Mouse (Mus musculus) ovary, postnatal 14 days (tissue): ENCODE measurements around the gene Nckap5.

ENCODE experiments used
- DNase-seq: peaks from one replicate; pipeline ENCODE4 v3.0.0; 2022; ENCODE audit warnings: low spot score

The Nckap5 gene

GRCm38 (mm10) chr1:126011661-126012091 lies 818.9 kb downstream of the Nckap5 start:
- no peak for DNase-seq

DNA sequence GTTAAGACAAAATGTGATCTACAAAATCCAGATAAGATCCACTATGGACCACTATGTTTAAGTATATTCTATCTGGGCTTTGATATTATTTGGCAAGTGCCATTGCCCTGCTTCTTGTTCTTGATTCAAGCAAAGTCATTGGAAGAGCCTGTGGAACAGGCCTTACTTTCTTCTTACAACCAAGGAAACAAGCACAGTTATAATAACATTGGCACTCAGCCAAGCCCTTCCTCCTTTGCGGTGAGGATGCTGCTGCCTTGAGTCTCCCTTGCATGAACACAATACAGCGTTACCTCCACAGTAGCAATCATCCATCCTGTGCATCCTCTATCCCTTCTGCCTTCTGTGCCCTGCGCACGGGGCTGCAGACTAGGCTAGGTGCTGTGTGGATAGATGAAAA lies 823.0 kb downstream of the Nckap5 start:
- DNase-seq: no peak

DNA sequence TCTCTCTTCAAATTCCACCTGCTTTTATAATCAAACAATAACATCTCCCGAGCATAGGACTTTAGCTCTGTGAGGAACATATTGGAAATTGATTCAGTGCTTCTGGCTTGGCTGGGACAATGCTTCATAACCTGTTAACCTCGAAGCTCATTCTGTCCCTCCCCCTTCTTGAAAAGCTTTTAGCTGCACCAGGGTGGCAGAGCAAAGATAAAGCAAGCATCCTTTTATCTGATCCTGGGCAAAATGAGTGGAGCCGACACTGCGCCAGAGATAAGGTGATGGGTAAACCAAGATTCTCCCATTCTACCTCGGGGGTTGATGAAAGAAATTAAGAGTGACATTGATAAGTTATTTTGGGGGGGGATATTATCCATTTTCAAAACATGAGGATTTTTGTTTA lies 824.9 kb downstream of the Nckap5 start:
- DNase-seq: no peak

- DNase-seq: no peak
Measured at GRCm38 (mm10) chr1:125996540-125996939, 834.1 kb downstream of the Nckap5 start.

- no peak for DNase-seq
Measured at GRCm38 (mm10) chr1:125987803-125988202, 842.8 kb downstream of the Nckap5 start.

- no peak for DNase-seq
Measured at GRCm38 (mm10) chr1:125984570-125984969, 846.0 kb downstream of the Nckap5 start.

DNA sequence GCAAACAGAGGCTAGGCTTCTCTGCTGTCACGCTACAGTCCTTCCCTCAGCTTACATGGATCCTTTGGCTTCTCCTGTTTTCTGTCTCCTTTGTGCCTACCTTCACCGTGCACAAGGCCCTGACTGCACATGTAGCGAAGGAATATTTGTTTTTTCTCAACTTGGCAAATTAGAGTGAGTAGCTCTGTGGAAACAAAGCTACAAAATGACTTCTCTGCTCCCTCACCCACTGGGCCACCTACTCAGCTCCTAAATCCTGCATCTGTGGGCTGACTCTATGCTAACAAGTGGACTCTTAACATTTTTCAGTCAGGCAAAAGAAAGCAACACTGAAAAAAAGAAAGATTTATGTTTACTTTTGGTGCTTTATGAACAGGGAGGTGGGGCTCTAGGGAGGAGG lies 856.0 kb downstream of the Nckap5 start:
- DNase-seq: no peak

- no peak for DNase-seq
Measured at GRCm38 (mm10) chr1:125971933-125972332, 858.7 kb downstream of the Nckap5 start.

DNA sequence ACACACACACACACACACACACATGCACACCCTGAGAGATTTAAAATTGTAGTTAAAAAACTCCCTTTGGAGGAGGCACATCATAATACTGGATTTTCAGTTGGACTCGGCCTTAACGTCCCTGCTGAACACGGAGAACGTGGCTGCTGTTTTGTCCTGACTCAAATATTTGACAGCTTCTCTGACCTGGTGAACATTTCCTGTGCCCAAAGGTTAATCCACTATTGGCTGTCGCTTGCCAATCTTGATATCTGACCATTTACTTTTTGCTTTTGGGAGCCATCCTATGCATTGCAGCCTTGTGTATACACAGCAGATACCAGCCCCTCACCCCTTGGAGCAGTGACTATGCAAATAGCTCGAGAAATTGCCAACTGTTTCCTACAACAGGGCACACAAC lies 862.9 kb downstream of the Nckap5 start:
- DNase-seq: no peak

- no peak for DNase-seq
Measured at GRCm38 (mm10) chr1:125951026-125951425, 879.6 kb downstream of the Nckap5 start.

- DNase-seq: no peak
Measured at GRCm38 (mm10) chr1:125949076-125949475, 881.5 kb downstream of the Nckap5 start.

GRCm38 (mm10) chr1:125945136-125945535 lies 885.5 kb downstream of the Nckap5 start:
- no peak for DNase-seq

DNA sequence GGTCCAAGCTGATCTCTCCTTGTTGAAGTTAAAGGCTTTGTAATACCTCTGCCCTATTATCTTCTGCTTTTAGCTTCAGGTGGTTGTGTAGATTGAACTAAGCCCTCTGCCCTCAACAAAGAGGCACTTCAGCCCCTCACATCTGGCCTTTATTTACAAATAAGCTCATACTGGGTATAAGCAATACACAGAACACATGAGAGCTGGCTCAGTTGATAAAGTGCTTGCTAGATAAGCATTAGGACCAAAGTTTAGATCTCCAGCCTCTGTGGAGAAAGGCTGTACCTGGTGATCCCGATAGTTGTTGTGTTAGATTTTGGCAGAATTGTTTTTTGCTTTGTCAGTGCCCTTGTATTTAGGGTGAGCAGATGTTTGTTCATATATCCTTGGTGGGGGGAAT lies 887.3 kb downstream of the Nckap5 start:
- no peak for DNase-seq

DNA sequence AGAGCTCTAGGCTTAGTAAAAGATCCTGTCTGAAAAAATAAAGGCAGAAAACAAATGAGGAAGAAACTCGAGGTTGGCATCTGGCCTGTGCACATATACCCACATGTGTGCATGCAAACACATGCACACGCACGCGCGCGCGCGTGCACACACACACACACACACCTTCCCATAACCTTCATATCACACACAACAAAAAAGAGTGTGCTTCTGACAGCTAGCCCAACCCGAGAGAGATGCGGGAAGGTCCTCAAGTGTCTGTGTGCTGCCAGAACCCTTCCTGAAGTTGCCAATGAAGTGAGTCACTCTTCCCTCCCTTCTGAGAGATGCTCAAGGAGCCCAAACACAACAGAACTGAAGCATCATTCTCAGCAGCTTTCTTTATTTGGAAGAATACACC lies 905.1 kb downstream of the Nckap5 start:
- DNase-seq: no peak

- DNase-seq: no peak
Measured at GRCm38 (mm10) chr1:125923062-125923461, 907.5 kb downstream of the Nckap5 start.

DNA sequence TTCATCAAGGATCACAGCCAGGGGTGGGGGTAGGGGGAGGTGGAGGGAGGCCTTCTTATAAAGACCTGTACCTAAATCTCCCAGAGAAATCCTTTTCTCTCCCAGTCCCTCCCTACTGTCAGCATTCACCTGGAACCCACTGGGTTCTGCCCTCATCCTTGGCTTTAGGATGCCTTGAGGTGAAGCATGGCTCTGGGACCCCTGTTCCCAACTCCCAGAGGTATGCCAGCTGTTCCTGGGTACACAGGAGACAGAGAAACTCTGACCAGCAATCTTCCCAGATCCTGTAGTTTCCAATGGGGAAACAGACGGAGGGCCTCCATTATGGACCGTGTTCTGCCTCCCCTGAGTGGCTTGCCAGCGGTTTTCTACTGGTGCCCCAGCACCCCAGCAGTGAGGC lies 909.9 kb downstream of the Nckap5 start:
- DNase-seq: no peak

- DNase-seq: no peak
Measured at GRCm38 (mm10) chr1:125912601-125913600, 917.7 kb downstream of the Nckap5 start, which contains the start of gene Lypd1. TSS of gene Lypd1 (minus strand) at chr1:125913101.

- no peak for DNase-seq
Measured at GRCm38 (mm10) chr1:125911901-125912445, 918.6 kb downstream of the Nckap5 start.

DNA sequence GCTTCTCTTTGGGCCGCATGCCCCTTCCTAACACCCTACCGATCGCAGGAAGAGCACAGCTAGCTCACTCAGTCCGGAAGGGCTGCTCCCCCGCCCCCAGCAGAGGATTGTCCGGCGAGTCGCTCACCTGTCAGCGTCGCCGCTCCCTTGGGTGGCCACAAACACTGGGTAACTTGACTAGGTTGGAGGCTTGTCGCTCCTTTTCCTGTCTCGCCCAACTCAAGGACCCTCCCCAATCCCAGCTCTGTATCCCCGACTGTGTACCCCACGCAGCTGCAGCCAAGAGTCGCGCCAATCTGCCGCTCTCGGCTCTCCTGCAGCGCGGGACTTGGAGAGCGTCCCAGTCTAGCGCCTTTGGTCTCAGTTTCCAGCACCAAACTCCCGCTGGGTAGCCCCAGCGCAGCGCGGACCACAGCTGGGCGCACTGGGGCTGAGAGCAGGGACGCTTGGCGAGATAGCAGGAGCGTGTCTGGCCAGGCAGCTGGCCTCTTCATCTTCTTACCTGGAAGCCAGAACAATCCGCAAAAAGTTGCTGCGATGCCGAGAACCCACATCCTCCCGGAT lies 919.2 kb downstream of the Nckap5 start:
- no peak for DNase-seq

GRCm38 (mm10) chr1:125910871-125911265 lies 919.7 kb downstream of the Nckap5 start:
- DNase-seq: no peak

DNA sequence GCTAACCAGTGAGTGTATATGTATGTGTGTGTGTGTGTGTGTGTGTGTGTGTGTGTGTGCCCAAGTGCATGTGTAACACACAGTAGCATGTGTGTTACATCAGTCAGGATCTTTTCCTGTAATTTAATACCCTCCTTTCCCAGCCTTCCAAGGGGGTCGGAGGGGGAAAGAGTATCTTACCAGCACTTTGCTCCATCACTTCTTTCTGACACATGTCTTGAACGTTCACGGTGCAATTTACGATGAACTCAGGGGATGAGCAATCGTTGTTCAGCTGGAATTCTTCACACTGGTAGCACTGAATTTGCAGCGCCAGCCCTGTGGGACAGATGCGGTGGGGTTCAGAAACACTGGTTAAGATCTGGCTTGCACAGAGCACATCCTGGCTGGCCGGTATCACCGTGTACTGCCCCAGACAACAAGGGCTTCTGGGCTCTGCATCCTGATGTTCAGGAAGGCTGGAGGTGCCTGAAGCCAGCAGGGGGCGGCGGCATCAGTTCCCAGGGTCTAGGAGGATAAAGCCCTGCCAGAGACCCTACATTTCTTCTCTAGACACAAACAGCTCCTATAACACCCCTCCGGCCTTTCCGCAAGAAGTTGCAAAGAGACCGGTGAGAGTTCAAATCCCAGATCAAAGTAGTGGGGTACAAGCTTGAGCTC lies 920.3 kb downstream of the Nckap5 start:
- DNase-seq: no peak

- DNase-seq: no peak
Measured at GRCm38 (mm10) chr1:125893158-125893557, 937.4 kb downstream of the Nckap5 start.
